Mouse (Mus musculus): ENCODE data around the gene Gm11627. TPM values are rescaled to one million over a fixed set of nuclear protein-coding genes. Genes with fewer than 3 reads are reported as not detected.
A peak's percentile ranks its signal among the peaks of the same experiment; 100 is the strongest.
"Not testable (repeated sequence)": the region's sequence is repeated elsewhere in the genome, so short reads cannot be mapped to it uniquely, and the experiment has no call there.

The Gm11627 gene
- polyA plus RNA-seq, 1 experiment = not detected

DNA sequence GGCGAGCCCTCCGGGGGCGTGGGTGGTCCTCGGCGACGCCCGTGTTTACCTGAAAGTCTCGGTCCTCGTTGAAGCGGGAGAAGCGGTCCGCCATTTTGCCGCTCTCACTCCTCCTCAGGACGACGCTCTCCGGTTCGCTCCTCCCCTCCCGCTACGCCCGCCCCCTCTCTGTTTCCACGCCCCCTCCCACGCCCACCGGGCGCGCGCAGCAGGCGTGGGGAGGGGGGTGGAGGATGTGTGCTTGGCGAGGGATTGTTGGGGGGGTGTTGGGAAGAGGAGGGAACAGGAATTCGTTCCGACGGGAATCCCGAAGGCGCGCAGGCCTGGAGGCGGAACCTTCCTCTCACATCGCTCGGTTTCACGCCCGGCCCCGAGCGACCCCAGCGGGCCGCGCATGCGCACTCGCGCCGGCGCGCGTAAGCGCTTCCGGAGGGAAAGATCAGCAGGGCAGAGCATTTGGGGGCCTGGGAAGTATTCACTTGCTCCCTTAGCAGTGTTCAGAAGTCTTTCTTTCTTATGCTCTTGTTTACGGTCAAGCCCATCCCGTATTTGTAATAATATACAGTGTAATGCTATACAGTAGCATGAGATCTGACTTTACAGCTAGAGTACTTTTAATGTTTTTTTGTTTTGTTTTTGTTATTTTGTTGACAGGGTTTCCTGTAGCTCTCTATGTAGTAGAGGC lies 23.1 kb downstream of the Gm11627 start, which contains the start of gene Gpatch8:
Gene Gpatch8, minus strand, starts transcription at position 362 of the 685 bp plus-strand sequence.
- TF ChIP-seq GATA1 (IDR thresholded peaks at IDR 0.05; ENCODE audit: low read length) (no peak), TAL1 (IDR thresholded peaks at IDR 0.05; ENCODE audit: low read length) (no peak)
- Histone ChIP-seq H3K4me3 (replicated peaks) (peak within 1 kb of the TSS; percentile 100), H3K36me3 (ENCODE audit: control insufficient read depth) (peaks cover 18% of the 10 kb centered on the region), H3K4me1 (ENCODE audit: control insufficient read depth) (peaks cover 29% of the 10 kb centered on the region), H3K27me3 (ENCODE audit: control insufficient read depth) (no peaks in the 10 kb centered on the region), H3K9me3 (ENCODE audit: control insufficient read depth, low read length) (no peaks in the 10 kb centered on the region)

GRCm38 (mm10) chr11:102555400-102556030 lies 23.7 kb downstream of the Gm11627 start:
- no peak for TF ChIP-seq GATA1 (IDR thresholded peaks at IDR 0.05; ENCODE audit: low read length)
- TF ChIP-seq TAL1 (IDR thresholded peaks at IDR 0.05; ENCODE audit: low read length) = no peak
- Histone ChIP-seq H3K36me3 (ENCODE audit: control insufficient read depth) (peaks cover 22% of the 10 kb centered on the region), H3K27me3 (ENCODE audit: control insufficient read depth) (no peaks in the 10 kb centered on the region), H3K9me3 (ENCODE audit: control insufficient read depth, low read length) (no peaks in the 10 kb centered on the region), H3K4me3 (replicated peaks) (peak overlapping the region; percentile 100), H3K4me1 (ENCODE audit: control insufficient read depth) (peaks cover 29% of the 10 kb centered on the region)

GRCm38 (mm10) chr11:102552051-102552450 lies 27.2 kb downstream of the Gm11627 start:
- Histone ChIP-seq H3K4me3 (replicated peaks) (no peak overlapping the region), H3K36me3 (ENCODE audit: control insufficient read depth) (peaks cover 45% of the 10 kb centered on the region), H3K4me1 (ENCODE audit: control insufficient read depth) (peaks cover 29% of the 10 kb centered on the region), H3K27me3 (ENCODE audit: control insufficient read depth) (no peaks in the 10 kb centered on the region), H3K9me3 (ENCODE audit: control insufficient read depth, low read length) (no peaks in the 10 kb centered on the region)
- TF ChIP-seq GATA1 (IDR thresholded peaks at IDR 0.05; ENCODE audit: low read length) (no peak), TAL1 (IDR thresholded peaks at IDR 0.05; ENCODE audit: low read length) (no peak)

DNA sequence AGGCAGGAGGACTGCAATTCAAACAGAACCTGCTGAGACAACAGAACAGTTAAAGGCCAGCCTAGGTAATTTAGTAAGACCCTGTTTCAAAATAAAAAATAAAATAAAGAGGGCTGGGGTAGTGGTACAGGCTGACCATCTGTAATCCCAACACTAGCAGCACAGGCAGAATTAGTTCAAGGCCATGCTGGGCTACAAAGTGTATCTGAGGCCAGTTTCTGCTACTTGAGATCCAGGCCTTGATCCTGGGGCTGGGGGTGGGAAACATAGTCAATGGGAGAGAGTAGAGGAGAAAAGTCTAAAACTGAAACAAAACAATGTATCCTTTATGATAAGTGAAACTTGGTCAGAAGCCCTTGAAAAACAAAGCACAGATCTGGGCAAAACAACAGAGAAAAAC lies 28.1 kb downstream of the Gm11627 start:
- TF ChIP-seq GATA1 (IDR thresholded peaks at IDR 0.05; ENCODE audit: low read length) (no peak), TAL1 (IDR thresholded peaks at IDR 0.05; ENCODE audit: low read length) (no peak)
- no peak overlapping the region for H3K4me3 ChIP-seq (replicated peaks)
- no peaks in the 10 kb centered on the region for H3K27me3 ChIP-seq (ENCODE audit: control insufficient read depth)
- peaks cover 22% of the 10 kb centered on the region for H3K4me1 ChIP-seq (ENCODE audit: control insufficient read depth)
- H3K9me3 ChIP-seq (ENCODE audit: control insufficient read depth, low read length) = no peaks in the 10 kb centered on the region
- H3K36me3 ChIP-seq (ENCODE audit: control insufficient read depth) = peaks cover 48% of the 10 kb centered on the region

DNA sequence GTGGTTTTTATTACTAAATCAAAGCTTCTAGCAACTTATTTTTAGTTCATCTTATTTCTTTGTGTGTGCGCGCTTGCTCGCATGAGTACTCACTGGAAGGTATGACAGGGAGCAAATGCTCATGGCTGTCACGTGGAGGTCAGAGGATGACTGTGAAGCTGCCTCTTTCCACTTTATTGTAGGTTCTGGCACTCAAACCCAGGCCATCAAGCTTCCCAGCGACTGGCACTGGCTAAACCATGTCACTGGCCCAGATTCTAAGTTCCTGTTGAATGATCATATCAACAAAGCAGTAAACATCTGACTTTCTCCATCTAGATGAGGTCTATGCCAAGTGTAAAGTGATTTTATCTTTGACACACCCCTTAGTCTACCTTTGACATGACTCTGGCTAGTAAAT lies 37.8 kb downstream of the Gm11627 start:
- TF ChIP-seq GATA1 (IDR thresholded peaks at IDR 0.05; ENCODE audit: low read length) = no peak
- TF ChIP-seq TAL1 (IDR thresholded peaks at IDR 0.05; ENCODE audit: low read length) = no peak
- H3K27me3 ChIP-seq (ENCODE audit: control insufficient read depth) = no peaks in the 10 kb centered on the region
- peaks cover 13% of the 10 kb centered on the region for H3K4me1 ChIP-seq (ENCODE audit: control insufficient read depth)
- H3K9me3 ChIP-seq (ENCODE audit: control insufficient read depth, low read length) = no peaks in the 10 kb centered on the region
- H3K4me3 ChIP-seq (replicated peaks) = no peak overlapping the region
- H3K36me3 ChIP-seq (ENCODE audit: control insufficient read depth) = peaks cover 53% of the 10 kb centered on the region

- not testable (repeated sequence) for H3K4me3 ChIP-seq (replicated peaks); H3K9me3 ChIP-seq (ENCODE audit: control insufficient read depth, low read length)
- peaks cover 55% of the 10 kb centered on the region for H3K36me3 ChIP-seq (ENCODE audit: control insufficient read depth)
Observed at GRCm38 (mm10) chr11:102540286-102540685, 39.0 kb downstream of the Gm11627 start.

DNA sequence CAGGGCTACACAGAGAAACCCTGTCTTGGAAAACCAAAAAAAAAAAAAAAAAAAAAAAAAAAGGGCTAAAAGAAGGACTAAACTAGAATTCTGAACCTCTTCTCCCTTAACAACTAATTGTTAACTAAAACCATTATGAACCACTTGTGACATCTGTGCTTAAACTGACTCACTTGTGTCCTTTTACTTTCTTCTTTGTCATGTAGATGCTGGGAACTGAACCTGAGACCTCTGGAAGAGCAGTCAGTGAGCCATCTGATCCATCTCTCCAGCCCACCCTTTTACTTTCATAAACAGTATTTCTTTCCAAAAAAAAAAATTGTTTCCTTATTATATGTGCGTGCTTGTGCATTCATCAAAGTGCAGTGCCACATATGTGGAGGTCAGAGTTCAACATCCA lies 39.6 kb downstream of the Gm11627 start:
- Histone ChIP-seq H3K9me3 (ENCODE audit: control insufficient read depth, low read length) (no peaks in the 10 kb centered on the region), H3K36me3 (ENCODE audit: control insufficient read depth) (peaks cover 53% of the 10 kb centered on the region), H3K4me3 (replicated peaks) (no peak overlapping the region), H3K4me1 (ENCODE audit: control insufficient read depth) (peaks cover 13% of the 10 kb centered on the region), H3K27me3 (ENCODE audit: control insufficient read depth) (no peaks in the 10 kb centered on the region)
- TF ChIP-seq TAL1 (IDR thresholded peaks at IDR 0.05; ENCODE audit: low read length) (no peak), GATA1 (IDR thresholded peaks at IDR 0.05; ENCODE audit: low read length) (no peak)

More at GRCm38 (mm10) chr11:102540286-102540685, 39.0 kb downstream of the Gm11627 start:
- H3K4me1 ChIP-seq (ENCODE audit: control insufficient read depth) = peaks cover 13% of the 10 kb centered on the region
- H3K27me3 ChIP-seq (ENCODE audit: control insufficient read depth) = not testable (repeated sequence)

DNA sequence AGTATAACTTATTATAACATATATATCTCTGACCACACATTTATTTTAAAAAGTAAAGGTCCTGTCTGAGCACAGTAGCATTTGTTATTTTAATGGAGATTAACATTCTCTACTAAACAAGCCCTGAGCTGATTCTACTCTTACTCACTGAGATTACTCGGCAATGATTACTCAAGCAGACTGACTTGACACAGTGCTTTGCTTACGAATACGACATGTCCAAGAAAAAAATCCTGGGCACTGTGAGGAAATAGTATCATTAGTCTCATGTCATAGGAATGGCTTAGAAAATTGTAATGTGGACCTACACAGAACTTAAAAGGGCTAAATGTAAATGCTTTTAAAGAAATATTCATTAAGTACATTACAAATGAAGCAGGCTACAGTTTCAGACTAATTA lies 43.1 kb downstream of the Gm11627 start:
- TF ChIP-seq TAL1 (IDR thresholded peaks at IDR 0.05; ENCODE audit: low read length) (no peak), GATA1 (IDR thresholded peaks at IDR 0.05; ENCODE audit: low read length) (no peak)
- H3K4me3 ChIP-seq (replicated peaks) = no peak overlapping the region
- H3K27me3 ChIP-seq (ENCODE audit: control insufficient read depth) = no peaks in the 10 kb centered on the region
- H3K9me3 ChIP-seq (ENCODE audit: control insufficient read depth, low read length) = no peaks in the 10 kb centered on the region
- H3K4me1 ChIP-seq (ENCODE audit: control insufficient read depth) = peaks cover 3% of the 10 kb centered on the region; the same call in 1 of the 2 replicates
- H3K36me3 ChIP-seq (ENCODE audit: control insufficient read depth) = peaks cover 50% of the 10 kb centered on the region

GRCm38 (mm10) chr11:102534078-102534477 lies 45.2 kb downstream of the Gm11627 start:
- H3K4me3 ChIP-seq (replicated peaks) = no peak overlapping the region
- no peaks in the 10 kb centered on the region for H3K9me3 ChIP-seq (ENCODE audit: control insufficient read depth, low read length)
- H3K4me1 ChIP-seq (ENCODE audit: control insufficient read depth) = no peaks in the 10 kb centered on the region
- no peaks in the 10 kb centered on the region for H3K27me3 ChIP-seq (ENCODE audit: control insufficient read depth)
- peaks cover 44% of the 10 kb centered on the region for H3K36me3 ChIP-seq (ENCODE audit: control insufficient read depth)
- TF ChIP-seq TAL1 (IDR thresholded peaks at IDR 0.05; ENCODE audit: low read length) (no peak), GATA1 (IDR thresholded peaks at IDR 0.05; ENCODE audit: low read length) (no peak)

Data from erythroblast, embryonic 14.5 days (primary cell).